Mouse (Mus musculus): ENCODE measurements around the gene Samd10. TPM values are rescaled to one million over a fixed set of nuclear protein-coding genes. Genes with fewer than 3 reads are reported as not detected.

The Samd10 gene
- polyA plus RNA-seq, 1 experiment from 2014 or later, result 15.6 TPM

DNA sequence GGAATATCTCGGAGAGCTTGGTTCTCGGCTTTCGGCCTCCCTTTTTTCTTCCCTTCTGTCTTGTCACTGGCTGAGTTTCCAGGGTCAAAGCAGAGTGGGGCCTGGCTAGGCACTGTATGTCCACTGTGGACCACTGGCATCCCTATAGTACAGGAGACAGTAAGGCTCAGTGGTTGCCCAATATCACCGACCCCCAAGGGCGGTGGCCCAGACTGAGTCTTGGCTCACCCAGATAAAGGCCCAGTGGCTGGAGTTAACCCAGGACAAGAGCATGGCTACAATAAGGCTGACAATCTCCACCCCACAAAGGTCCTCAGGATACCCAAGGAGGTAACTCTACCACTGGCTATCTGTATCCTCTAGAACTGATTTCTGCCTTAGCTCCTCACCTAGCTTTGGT, 8.5 kb downstream of the Samd10 start:
- Histone ChIP-seq H3K4me2 (replicated peaks) (0 out of 2 replicates have a peak overlapping the region, but pooled peaks have one; percentile 80), H3K9me3 (replicated peaks) (no peaks in the 10 kb centered on the region), H3K9ac (no peak overlapping the region), H3K4me3 (replicated peaks) (no peak overlapping the region; the same call in 1 of the 2 replicates), H3K36me3 (peaks cover 51% of the 10 kb centered on the region), H3K27me3 (no peaks in the 10 kb centered on the region), H3K27ac (replicated peaks) (no peak overlapping the region), H3K4me1 (peaks cover 16% of the 10 kb centered on the region)
- WGBS, result 92% methylated on average over 5 of the region's 5 CpGs
- ATAC-seq (ENCODE audit: insufficient number of reproducible peaks, low FRiP score, low TSS enrichment, low read depth), result no peak

DNA sequence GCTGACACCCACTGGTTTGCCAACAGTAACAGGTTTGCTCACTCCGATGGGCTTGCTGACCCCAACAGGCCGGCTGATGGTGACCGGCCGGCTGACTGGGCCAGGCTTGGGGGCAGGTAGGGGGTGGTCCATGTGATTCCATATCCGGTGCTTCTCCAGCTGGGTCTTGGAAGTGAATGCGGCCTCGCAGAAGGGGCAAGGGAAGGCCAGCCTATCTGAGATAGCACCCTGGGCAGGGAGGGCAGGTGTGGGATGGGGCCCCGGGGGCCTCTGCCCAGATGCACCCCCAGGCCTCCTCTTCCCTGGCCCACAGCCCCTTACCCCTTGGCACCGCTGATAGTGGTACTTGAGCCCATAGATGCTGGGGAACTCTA, 9.3 kb downstream of the Samd10 start:
- Histone ChIP-seq H3K27me3 (no peaks in the 10 kb centered on the region), H3K9ac (no peak overlapping the region), H3K9me3 (replicated peaks) (no peaks in the 10 kb centered on the region), H3K4me1 (peaks cover 16% of the 10 kb centered on the region), H3K36me3 (peaks cover 59% of the 10 kb centered on the region), H3K4me2 (replicated peaks) (no peak overlapping the region), H3K4me3 (replicated peaks) (no peak overlapping the region), H3K27ac (replicated peaks) (no peak overlapping the region)
- no peak for ATAC-seq (ENCODE audit: insufficient number of reproducible peaks, low FRiP score, low TSS enrichment, low read depth)
- WGBS, result 94% methylated on average over 9 of the region's 9 CpGs

DNA sequence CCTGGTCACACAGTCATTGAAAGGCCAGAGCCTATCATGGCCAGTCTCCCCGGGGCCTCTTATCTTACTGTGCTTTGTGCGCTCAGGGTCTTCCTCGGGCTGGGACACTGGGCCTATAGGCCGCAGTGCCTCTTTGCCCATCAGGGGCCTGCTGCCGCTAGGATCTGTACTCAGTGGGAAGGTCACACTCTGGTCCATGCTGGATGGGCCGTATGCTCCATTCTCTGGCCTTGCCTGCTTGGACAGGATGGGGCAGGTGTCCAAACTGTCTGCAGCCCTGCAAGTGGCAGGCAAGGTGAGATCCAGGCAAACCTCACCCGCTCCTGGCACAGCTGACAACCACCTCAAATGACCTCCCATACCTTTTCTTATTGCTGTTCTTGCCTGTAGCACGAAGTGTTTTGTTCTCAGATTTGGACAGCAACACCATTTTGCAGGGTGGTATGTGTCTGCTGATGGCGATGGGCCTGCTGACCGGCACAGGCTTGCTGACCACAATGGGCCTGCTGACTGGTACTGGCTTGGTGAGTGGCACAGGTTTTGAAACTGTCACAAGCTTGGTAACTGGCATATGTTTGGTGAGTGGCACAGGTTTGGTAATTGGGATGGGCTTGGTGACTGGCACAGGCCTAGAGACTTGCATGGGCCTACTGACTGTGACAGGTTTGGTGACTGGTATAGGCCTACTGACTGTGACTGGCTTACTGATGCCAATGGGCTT, 9.8 kb downstream of the Samd10 start:
- WGBS, result 95% methylated on average over 10 of the region's 10 CpGs
- H3K4me3 ChIP-seq (replicated peaks), result no peak overlapping the region
- H3K36me3 ChIP-seq, result peaks cover 64% of the 10 kb centered on the region
- H3K9ac ChIP-seq, result no peak overlapping the region
- no peaks in the 10 kb centered on the region for H3K27me3 ChIP-seq
- ATAC-seq (ENCODE audit: insufficient number of reproducible peaks, low FRiP score, low TSS enrichment, low read depth), result no peak
- H3K4me2 ChIP-seq (replicated peaks), result no peak overlapping the region
- no peaks in the 10 kb centered on the region for H3K9me3 ChIP-seq (replicated peaks)
- no peak overlapping the region for H3K27ac ChIP-seq (replicated peaks)
- peaks cover 16% of the 10 kb centered on the region for H3K4me1 ChIP-seq

- Histone ChIP-seq H3K4me2 (replicated peaks) (no peak overlapping the region), H3K27ac (replicated peaks) (no peak overlapping the region), H3K36me3 (peaks cover 71% of the 10 kb centered on the region), H3K4me3 (replicated peaks) (no peak overlapping the region), H3K9ac (no peak overlapping the region), H3K9me3 (replicated peaks) (no peaks in the 10 kb centered on the region), H3K4me1 (peaks cover 16% of the 10 kb centered on the region), H3K27me3 (no peaks in the 10 kb centered on the region)
- WGBS, result 83% methylated on average over 11 of the region's 11 CpGs
- no peak for ATAC-seq (ENCODE audit: insufficient number of reproducible peaks, low FRiP score, low TSS enrichment, low read depth)
Observed at GRCm38 (mm10) chr2:181588229-181588780, 10.7 kb downstream of the Samd10 start.

DNA sequence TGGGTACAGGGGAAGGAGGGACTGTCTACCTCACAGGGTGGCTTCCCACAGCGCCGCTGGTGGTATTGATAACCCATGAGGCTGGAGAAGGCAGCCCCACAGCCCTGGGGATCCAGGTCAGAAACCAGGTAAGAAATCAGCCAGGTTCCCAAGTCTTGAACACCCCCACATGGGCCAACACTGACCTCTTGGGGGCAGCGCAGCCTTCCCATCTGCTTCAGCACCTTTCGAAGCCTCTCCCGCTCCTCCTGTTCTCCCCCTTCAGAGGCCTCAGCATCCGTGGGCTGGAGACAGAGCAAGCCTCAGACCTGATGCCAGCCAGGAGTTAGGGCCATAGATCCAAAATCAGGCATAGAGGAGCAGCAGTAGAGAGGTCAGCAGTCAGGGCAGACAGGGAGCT, 11.2 kb downstream of the Samd10 start:
- Histone ChIP-seq H3K27ac (replicated peaks) (no peak overlapping the region), H3K9me3 (replicated peaks) (no peaks in the 10 kb centered on the region), H3K27me3 (no peaks in the 10 kb centered on the region), H3K4me2 (replicated peaks) (no peak overlapping the region), H3K9ac (no peak overlapping the region), H3K4me3 (replicated peaks) (no peak overlapping the region), H3K36me3 (peaks cover 71% of the 10 kb centered on the region), H3K4me1 (peaks cover 12% of the 10 kb centered on the region)
- ATAC-seq (ENCODE audit: insufficient number of reproducible peaks, low FRiP score, low TSS enrichment, low read depth), result no peak
- WGBS, result 84% methylated on average over 6 of the region's 6 CpGs

GRCm38 (mm10) chr2:181586124-181586523, 12.9 kb downstream of the Samd10 start:
- H3K36me3 ChIP-seq, result peaks cover 71% of the 10 kb centered on the region
- WGBS, result 90% methylated on average over 3 of the region's 3 CpGs
- no peak for ATAC-seq (ENCODE audit: insufficient number of reproducible peaks, low FRiP score, low TSS enrichment, low read depth)

GRCm38 (mm10) chr2:181585506-181585905, 13.5 kb downstream of the Samd10 start:
- no peak for ATAC-seq (ENCODE audit: insufficient number of reproducible peaks, low FRiP score, low TSS enrichment, low read depth)
- no peak overlapping the region for H3K9ac ChIP-seq
- H3K27me3 ChIP-seq, result no peaks in the 10 kb centered on the region
- H3K4me3 ChIP-seq (replicated peaks), result no peak overlapping the region
- H3K36me3 ChIP-seq, result peaks cover 69% of the 10 kb centered on the region
- H3K27ac ChIP-seq (replicated peaks), result no peak overlapping the region
- peaks cover 4% of the 10 kb centered on the region for H3K4me1 ChIP-seq
- H3K9me3 ChIP-seq (replicated peaks), result no peaks in the 10 kb centered on the region
- no peak overlapping the region for H3K4me2 ChIP-seq (replicated peaks)
- 92% methylated on average over 5 of the region's 5 CpGs for WGBS

More at GRCm38 (mm10) chr2:181586124-181586523, 12.9 kb downstream of the Samd10 start:
- peaks cover 6% of the 10 kb centered on the region for H3K4me1 ChIP-seq
- H3K4me3 ChIP-seq (replicated peaks), result no peak overlapping the region
- H3K4me2 ChIP-seq (replicated peaks), result no peak overlapping the region
- H3K27ac ChIP-seq (replicated peaks), result no peak overlapping the region
- H3K9me3 ChIP-seq (replicated peaks), result no peaks in the 10 kb centered on the region
- no peak overlapping the region for H3K9ac ChIP-seq
- H3K27me3 ChIP-seq, result no peaks in the 10 kb centered on the region

GRCm38 (mm10) chr2:181584411-181584942, 14.5 kb downstream of the Samd10 start, which contains the start of gene Uckl1:
Gene Uckl1, minus strand, starts transcription at chr2:181584892.
- Histone ChIP-seq H3K27ac (replicated peaks) (no peak within 1 kb of the TSS), H3K9me3 (replicated peaks) (no peaks in the 10 kb centered on the region), H3K4me3 (replicated peaks) (no peak within 1 kb of the TSS), H3K9ac (no peak within 1 kb of the TSS), H3K4me2 (replicated peaks) (no peak within 1 kb of the TSS), H3K4me1 (peaks cover 13% of the 10 kb centered on the region), H3K27me3 (no peaks in the 10 kb centered on the region), H3K36me3 (peaks cover 58% of the 10 kb centered on the region)
- WGBS, result 93% methylated on average over 4 of the region's 4 CpGs
- no peak for ATAC-seq (ENCODE audit: insufficient number of reproducible peaks, low FRiP score, low TSS enrichment, low read depth)

GRCm38 (mm10) chr2:181583460-181584257, 15.4 kb downstream of the Samd10 start:
- no peak overlapping the region for H3K27ac ChIP-seq (replicated peaks)
- H3K27me3 ChIP-seq, result no peaks in the 10 kb centered on the region
- no peak overlapping the region for H3K4me3 ChIP-seq (replicated peaks)
- no peak overlapping the region for H3K4me2 ChIP-seq (replicated peaks)
- H3K36me3 ChIP-seq, result peaks cover 50% of the 10 kb centered on the region
- H3K9ac ChIP-seq, result no peak overlapping the region
- H3K4me1 ChIP-seq, result peaks cover 21% of the 10 kb centered on the region
- ATAC-seq (ENCODE audit: insufficient number of reproducible peaks, low FRiP score, low TSS enrichment, low read depth), result no peak
- 86% methylated on average over 3 of the region's 3 CpGs for WGBS
- H3K9me3 ChIP-seq (replicated peaks), result no peaks in the 10 kb centered on the region

DNA sequence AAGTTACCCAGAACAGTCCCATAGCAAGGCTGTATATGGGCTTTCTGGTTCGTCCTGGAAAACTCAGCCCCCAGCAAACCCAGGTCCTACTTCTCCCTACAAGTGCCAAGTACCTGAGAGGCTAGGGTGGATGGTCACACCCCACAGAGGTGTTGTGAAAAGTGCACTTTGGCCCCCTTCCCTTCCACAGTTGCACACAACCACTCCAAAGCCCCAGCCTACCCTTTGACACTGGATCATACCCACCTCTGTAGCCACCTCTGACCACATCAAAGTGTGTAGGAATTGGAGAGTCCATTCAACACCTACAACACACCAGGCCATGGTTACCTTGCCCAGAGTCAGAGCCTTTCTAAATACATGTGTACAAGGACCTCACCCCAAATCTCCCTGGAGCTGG, 16.1 kb downstream of the Samd10 start:
- Histone ChIP-seq H3K27ac (replicated peaks) (no peak overlapping the region), H3K9me3 (replicated peaks) (no peaks in the 10 kb centered on the region), H3K4me1 (peaks cover 27% of the 10 kb centered on the region), H3K4me2 (replicated peaks) (no peak overlapping the region), H3K4me3 (replicated peaks) (no peak overlapping the region), H3K9ac (no peak overlapping the region), H3K27me3 (no peaks in the 10 kb centered on the region), H3K36me3 (peaks cover 43% of the 10 kb centered on the region)
- ATAC-seq (ENCODE audit: insufficient number of reproducible peaks, low FRiP score, low TSS enrichment, low read depth), result no peak
- 96% methylated on average over 1 of the region's 1 CpGs for WGBS

GRCm38 (mm10) chr2:181582358-181582757, 16.7 kb downstream of the Samd10 start:
- Histone ChIP-seq H3K9me3 (replicated peaks) (no peaks in the 10 kb centered on the region), H3K27me3 (no peaks in the 10 kb centered on the region), H3K36me3 (peaks cover 39% of the 10 kb centered on the region), H3K4me1 (peaks cover 27% of the 10 kb centered on the region), H3K9ac (no peak overlapping the region), H3K4me2 (replicated peaks) (peak overlapping the region; percentile 94; the same call in 1 of the 2 replicates), H3K27ac (replicated peaks) (no peak overlapping the region; the same call in 1 of the 2 replicates), H3K4me3 (replicated peaks) (peak overlapping the region; percentile 62; the same call in 1 of the 2 replicates)
- 79% methylated on average over 2 of the region's 2 CpGs for WGBS
- no peak for ATAC-seq (ENCODE audit: insufficient number of reproducible peaks, low FRiP score, low TSS enrichment, low read depth)
